In genomic region chr15:60760015-60760437, GRCm38 (mm10) we compare ENCODE assay signal across 8 mouse cellular contexts.
DNase-seq lines count a peak whose midpoint lies in the region; ATAC-seq and TF ChIP-seq lines count a peak whose summit lies in the region.

No protein-coding gene starts in this region.

- peak; percentile 77 for TF ChIP-seq CTCF in liver, postnatal 0 days (IDR thresholded peaks at IDR 0.05; ENCODE audit: low read depth)

- ATAC-seq in liver, postnatal 0 days: no peak

- H3K9me3 ChIP-seq in liver, postnatal 0 days (ENCODE audit: low read length): no peaks in the 10 kb centered on the region

- no peak overlapping the region for H3K9ac ChIP-seq in liver, postnatal 0 days (replicated peaks)

- TF ChIP-seq EP300 in liver, postnatal 0 days (IDR thresholded peaks at IDR 0.05; ENCODE audit: low read depth): no peak

- H3K4me1 ChIP-seq in liver, postnatal 0 days (ENCODE audit: insufficient read depth): no peaks in the 10 kb centered on the region

- H3K27ac ChIP-seq in liver, postnatal 0 days (ENCODE audit: low read depth): no peak overlapping the region

- no peak overlapping the region for H3K4me3 ChIP-seq in liver, postnatal 0 days (ENCODE audit: low read depth, low read length)

- no peaks in the 10 kb centered on the region for H3K27me3 ChIP-seq in liver, postnatal 0 days (ENCODE audit: insufficient read depth, low read length)

- DNase-seq in CD4-positive helper T cell, adult 2 months (ENCODE audit: low read depth, low spot score): peak; percentile 26
- peak; percentile 68 for DNase-seq in ZHBTc4 (ENCODE audit: low read depth, low spot score)
- DNase-seq in embryo, embryonic 10 days (ENCODE audit: low spot score): peak; percentile 76
- peak; percentile 13 for DNase-seq in heart, adult 8-10 months (ENCODE audit: low spot score)
- peak; percentile 51 to 76 for DNase-seq in kidney, adult 8-10 months
- DNase-seq in liver, postnatal 0 days: peak; percentile 58
- DNase-seq in ovary, postnatal 10 days (ENCODE audit: low spot score): peak; percentile 26
- peak; percentile 63 for DNase-seq in urinary bladder, postnatal 25 days (ENCODE audit: low spot score)

- 28% methylated on average over 6 of the region's 6 CpGs for WGBS in liver, postnatal 0 days (ENCODE audit: insufficient replicate concordance)

- no peak overlapping the region for H3K4me2 ChIP-seq in liver, postnatal 0 days (ENCODE audit: low read depth, low read length)

- H3K36me3 ChIP-seq in liver, postnatal 0 days (replicated peaks; ENCODE audit: insufficient read depth, low read length): no peaks in the 10 kb centered on the region

Comparison
In these comparisons a context has a peak if more than half of its experiments do, and no peak if none do; other contexts are left out.
1. DNase-seq: peak in every context shown above with its lines; median percentile 76 in embryo, embryonic 10 days; 68 in ZHBTc4; 64 in kidney, adult 8-10 months; 63 in urinary bladder, postnatal 25 days; 58 in liver, postnatal 0 days; 26 in CD4-positive helper T cell, adult 2 months; 26 in ovary, postnatal 10 days; 13 in heart, adult 8-10 months.